Comparison of ENCODE assay signal across 34 mouse cellular contexts in the genomic region with DNA sequence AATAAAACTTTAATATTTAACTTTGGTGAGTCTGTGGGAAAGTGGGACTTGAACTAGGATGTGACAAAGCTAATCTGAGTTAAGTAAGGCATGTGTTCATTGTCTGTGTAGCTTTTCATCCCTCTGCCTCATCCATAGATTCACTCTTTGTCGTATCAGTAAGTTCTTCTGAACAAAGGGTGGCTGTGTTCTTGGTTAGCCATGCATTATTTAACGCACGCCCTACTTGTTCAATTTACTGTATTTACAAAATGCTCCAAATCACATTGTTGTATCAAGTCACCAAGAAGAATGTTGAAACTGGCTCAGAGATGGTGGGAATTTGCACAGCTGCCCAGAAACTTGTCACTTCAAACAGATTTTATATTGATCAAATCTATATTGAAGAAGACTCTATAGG.
"Had no signal": no experiment of that assay in that cellular context is flagged by ENCODE, and none has a peak within 500 bp of the region (broad histone marks: within the 10 kb centered on the region; RNA-seq: fewer than 3 reads in every experiment).

No protein-coding gene starts in this region.

- H3K27me3 ChIP-seq: heart, embryonic 13.5 days; heart, embryonic 15.5 days; hindbrain, embryonic 12.5 days; hindbrain, embryonic 13.5 days; hindbrain, embryonic 15.5 days; intestine, embryonic 15.5 days; kidney, embryonic 15.5 days had no signal

- DNase-seq: heart, postnatal 10 days; heart, postnatal 14 days; heart, postnatal 36 days; heart, postnatal 4 days; kidney, adult 11 months; kidney, adult 18-20 months; kidney, adult 2 months; kidney, adult 8-10 months; kidney, adult 9 months; kidney, postnatal 10 days; kidney, postnatal 14 days; kidney, postnatal 25 days; kidney, postnatal 36 days; kidney, postnatal 4 days; layer of hippocampus, adult 9-11 months; layer of hippocampus, postnatal 36 days had no signal

- H3K27ac ChIP-seq: heart, embryonic 10.5 days; heart, embryonic 13.5 days; heart, embryonic 15.5 days; hindbrain, embryonic 10.5 days; hindbrain, embryonic 12.5 days; hindbrain, embryonic 13.5 days; hindbrain, embryonic 14.5 days; hindbrain, embryonic 15.5 days; hindbrain, postnatal 0 days; intestine, embryonic 15.5 days; kidney, embryonic 15.5 days; kidney, postnatal 0 days; layer of hippocampus, adult 2 months had no signal

- H3K4me2 ChIP-seq: heart, embryonic 11.5 days; heart, embryonic 13.5 days; heart, embryonic 15.5 days; hindbrain, embryonic 12.5 days; hindbrain, embryonic 13.5 days; hindbrain, embryonic 14.5 days; hindbrain, embryonic 15.5 days; intestine, embryonic 15.5 days; kidney, embryonic 15.5 days had no signal

- H3K9ac ChIP-seq: heart, embryonic 13.5 days; heart, embryonic 15.5 days; hindbrain, embryonic 12.5 days; hindbrain, embryonic 13.5 days; hindbrain, embryonic 14.5 days; hindbrain, embryonic 15.5 days; intestine, embryonic 15.5 days; kidney, embryonic 15.5 days had no signal

- H3K4me3 ChIP-seq: heart, embryonic 10.5 days; heart, embryonic 13.5 days; heart, embryonic 15.5 days; hindbrain, embryonic 10.5 days; hindbrain, embryonic 12.5 days; hindbrain, embryonic 13.5 days; hindbrain, embryonic 15.5 days; intestine, embryonic 15.5 days; kidney, embryonic 15.5 days; layer of hippocampus, adult 2 months had no signal

- H3K9me3 ChIP-seq: heart, embryonic 10.5 days; heart, embryonic 13.5 days; heart, embryonic 15.5 days; hindbrain, embryonic 10.5 days; hindbrain, embryonic 12.5 days; hindbrain, embryonic 13.5 days; hindbrain, embryonic 15.5 days; intestine, embryonic 15.5 days; kidney, embryonic 15.5 days had no signal

- H3K36me3 ChIP-seq: heart, embryonic 10.5 days; heart, embryonic 13.5 days; heart, embryonic 15.5 days; hindbrain, embryonic 10.5 days; hindbrain, embryonic 12.5 days; hindbrain, embryonic 13.5 days; hindbrain, embryonic 15.5 days; intestine, embryonic 15.5 days; kidney, embryonic 15.5 days had no signal

- ATAC-seq: hindbrain, embryonic 16.5 days; hindbrain, postnatal 0 days; inflammation-experienced regulatory T-cells, adult 6 months; intestine, embryonic 15.5 days; intestine, embryonic 16.5 days; intestine, postnatal 0 days had no signal

- H3K4me1 ChIP-seq: heart, embryonic 10.5 days; heart, embryonic 13.5 days; heart, embryonic 15.5 days; hindbrain, embryonic 10.5 days; hindbrain, embryonic 13.5 days; hindbrain, embryonic 15.5 days; intestine, embryonic 15.5 days had no signal
